ENCODE assay signal across 7 mouse cellular contexts in genomic region chr11:95667177-95667576, GRCm38 (mm10). TPM values are rescaled to one million over a fixed set of nuclear protein-coding genes. Genes with fewer than 3 reads are reported as not detected.
DNase-seq lines count a peak whose midpoint lies in the region; ATAC-seq lines count a peak whose summit lies in the region.

No protein-coding gene starts in this region.

- peak overlapping the region; percentile 77 for H3K4me3 ChIP-seq in forebrain, embryonic 13.5 days

- peaks cover 8% of the 10 kb centered on the region for H3K4me1 ChIP-seq in forebrain, embryonic 13.5 days

- H3K9me3 ChIP-seq in forebrain, embryonic 13.5 days (replicated peaks) = no peaks in the 10 kb centered on the region

- H3K36me3 ChIP-seq in forebrain, embryonic 13.5 days (ENCODE audit: poor library complexity, severe bottlenecking) = peaks cover 32% of the 10 kb centered on the region

- 3% methylated on average over 11 of the region's 11 CpGs for WGBS in forebrain, embryonic 13.5 days

- H3K4me2 ChIP-seq in forebrain, embryonic 13.5 days = peak overlapping the region; percentile 93

- H3K27me3 ChIP-seq in forebrain, embryonic 13.5 days = no peaks in the 10 kb centered on the region

- DNase-seq in CD8-positive naive resting alpha-beta T cell, adult 2 months (ENCODE audit: low read depth in 2 of 2, low spot score in 2 of 2) = peak; percentile 44 to 56
- DNase-seq in ZHBTc4 (ENCODE audit: low read depth, low spot score) = peak; percentile 54
- DNase-seq in kidney, postnatal 10 days = peak; percentile 73
- peak; percentile 50 for DNase-seq in thymus, postnatal 0 days (ENCODE audit: low spot score)
- no peak for DNase-seq in layer of hippocampus, adult 8-10 months (ENCODE audit: low spot score in 2 of 2)

- no peak for ATAC-seq in forebrain, embryonic 13.5 days
- ATAC-seq in megakaryocyte-erythroid progenitor cell, adult 5-6 weeks (replicated peaks; ENCODE audit: low FRiP score, low TSS enrichment, poor library complexity, severe bottlenecking) = peak; percentile 82

- no peak overlapping the region for H3K27ac ChIP-seq in forebrain, embryonic 13.5 days

- H3K9ac ChIP-seq in forebrain, embryonic 13.5 days = peak overlapping the region; percentile 78

RNA-seq across cellular contexts. Expression of gene Phb, which starts 0.4 kb away (rescaled TPM):
- 187 and 188 TPM in 2 replicates for polyA plus RNA-seq in forebrain, embryonic 13.5 days (2015; fragmentation: Nextera tagmentation; extraction: Ambion mirVana)
- 120 and 179 TPM in 2 replicates for total RNA-seq in megakaryocyte-erythroid progenitor cell, adult 5-6 weeks (2014; fragmentation: Nextera tagmentation)
- 189 and 190 TPM in 2 replicates for total RNA-seq in megakaryocyte-erythroid progenitor cell, adult 5-6 weeks (2017)
- polyA plus RNA-seq in thymus, postnatal 0 days (2015; fragmentation: Nextera tagmentation; extraction: Ambion mirVana) = 175 and 194 TPM in 2 replicates
- total RNA-seq in layer of hippocampus, adult 8-10 months (2022) = 100 to 1,000 TPM in 1 of 4 experiments, 10 to 100 TPM in 3; 85.9 to 105 (median 94.0) TPM

RNA-seq across cellular contexts. Expression of gene Zfp652, which starts 45.3 kb away (rescaled TPM):
- 27.9 and 32.2 TPM in 2 replicates for polyA plus RNA-seq in forebrain, embryonic 13.5 days (2015; fragmentation: Nextera tagmentation; extraction: Ambion mirVana)
- total RNA-seq in megakaryocyte-erythroid progenitor cell, adult 5-6 weeks (2014; fragmentation: Nextera tagmentation) = 43.0 and 54.5 TPM in 2 replicates
- total RNA-seq in megakaryocyte-erythroid progenitor cell, adult 5-6 weeks (2017) = 27.4 and 28.2 TPM in 2 replicates
- polyA plus RNA-seq in thymus, postnatal 0 days (2015; fragmentation: Nextera tagmentation; extraction: Ambion mirVana) = 11.9 and 14.9 TPM in 2 replicates
- 10 to 100 TPM; 47.8 to 49.7 (median 48.5) TPM for total RNA-seq in layer of hippocampus, adult 8-10 months (2022)

RNA-seq across cellular contexts. Expression of gene B130006D01Rik, which starts 56.2 kb away (rescaled TPM):
- polyA plus RNA-seq in forebrain, embryonic 13.5 days (2015; fragmentation: Nextera tagmentation; extraction: Ambion mirVana) = 1.4 and 2.0 TPM in 2 replicates
- total RNA-seq in megakaryocyte-erythroid progenitor cell, adult 5-6 weeks (2014; fragmentation: Nextera tagmentation) = 7.1 and 7.5 TPM in 2 replicates
- 1.5 TPM in 1 of 2 replicates, not detected in the other for total RNA-seq in megakaryocyte-erythroid progenitor cell, adult 5-6 weeks (2017)
- polyA plus RNA-seq in thymus, postnatal 0 days (2015; fragmentation: Nextera tagmentation; extraction: Ambion mirVana) = 0.36 and 1.0 TPM in 2 replicates
- 1 to 10 TPM; 1.9 to 2.4 (median 1.9) TPM for total RNA-seq in layer of hippocampus, adult 8-10 months (2022)

Comparison
In these comparisons a context has a peak if more than half of its experiments do, and no peak if none do; other contexts are left out.
1. DNase-seq: peak in CD8-positive naive resting alpha-beta T cell, adult 2 months (2 of 2), ZHBTc4 (single experiment), kidney, postnatal 10 days (single experiment) and thymus, postnatal 0 days (single experiment); none in layer of hippocampus, adult 8-10 months (0 of 2).